Mouse (Mus musculus) bone marrow macrophage, adult 2 months (primary cell): ENCODE results near the gene Gxylt1.

ENCODE experiments used
- CTCF ChIP-seq: IDR thresholded peaks from 2 replicates; pipeline ENCODE4 v1.5.1; 2012; ENCODE audit warnings: low read depth, mild to moderate bottlenecking, low read length, moderate library complexity
- POLR2A ChIP-seq: IDR thresholded peaks from 2 replicates; pipeline ENCODE4 v1.6.1; 2012; ENCODE audit warnings: mild to moderate bottlenecking, low read depth, low read length, borderline replicate concordance

DNA sequence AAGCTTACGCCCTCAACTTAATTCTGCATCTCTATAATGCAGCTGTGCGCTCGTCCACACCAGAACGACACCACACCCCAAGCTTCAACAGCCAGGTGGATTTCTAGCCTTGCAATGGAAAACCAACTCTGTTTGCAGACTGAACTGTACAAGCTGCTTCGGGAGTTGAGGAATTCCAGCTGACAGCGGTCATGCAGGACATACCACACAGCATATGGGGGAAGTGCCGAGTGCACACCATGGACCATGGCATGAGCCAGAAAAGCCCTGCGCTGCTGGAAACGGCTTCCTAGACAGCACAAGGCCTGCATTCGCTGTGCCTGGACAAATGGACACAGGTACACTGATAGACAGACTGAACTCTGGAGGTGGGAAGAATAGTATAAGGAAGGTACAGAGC, 46.6 kb downstream of the Gxylt1 start:
- TF ChIP-seq CTCF (no peak), POLR2A (no peak)
